Mouse (Mus musculus) hindbrain, postnatal 0 days (tissue): ENCODE results near the gene Myh1. TPM values are rescaled to one million over a fixed set of nuclear protein-coding genes. Genes with fewer than 3 reads are reported as not detected.

Experiments used
- ATAC-seq: fragments of 200-750 bp; cut with Nextera tagmentation; 2 replicates; pipeline ENCODE4 v1.8.0; 2017; ENCODE audit warnings: mild to moderate bottlenecking, moderate TSS enrichment, moderate library complexity
- DNase-seq: peaks from one replicate; pipeline ENCODE4 v3.0.0-alpha.2; 2015; ENCODE audit warnings: low spot score
- H3K27ac ChIP-seq: fragments of 300-500 bp; sonication (generic); 2 replicates; pipeline ENCODE4 v1.5.1; 2014; ENCODE audit warnings: mild to moderate bottlenecking
- H3K27me3 ChIP-seq: fragments of 300-500 bp; sonication (generic); 2 replicates; pipeline ENCODE4 v1.6.1; 2014; ENCODE audit warnings: low read length, mixed read lengths; ENCODE audit not compliant: insufficient read depth
- H3K36me3 ChIP-seq: fragments of 300-500 bp; sonication (generic); 2 replicates; pipeline ENCODE4 v1.6.1; 2014; ENCODE audit warnings: low read length, mixed read lengths; ENCODE audit not compliant: insufficient read depth
- H3K4me1 ChIP-seq: fragments of 300-500 bp; sonication (generic); 2 replicates; pipeline ENCODE4 v1.6.1; 2014; ENCODE audit warnings: antibody characterized with exemption, low read length, mixed read lengths; ENCODE audit not compliant: insufficient read depth
- H3K4me2 ChIP-seq: fragments of 300-500 bp; sonication (generic); 2 replicates; pipeline ENCODE4 v1.6.1; 2014; ENCODE audit warnings: low read depth, mild to moderate bottlenecking, low read length, moderate library complexity, mixed read lengths
- H3K4me3 ChIP-seq: fragments of 300-500 bp; sonication (generic); 2 replicates; pipeline ENCODE4 v1.5.1; 2014; ENCODE audit warnings: low read length
- H3K9ac ChIP-seq: fragments of 300-500 bp; sonication (generic); replicated peaks from 2 replicates; pipeline ENCODE4 v1.6.1; 2014; ENCODE audit warnings: mild to moderate bottlenecking, low read length, moderate library complexity, mixed read lengths
- H3K9me3 ChIP-seq: fragments of 300-500 bp; sonication (generic); 2 replicates; pipeline ENCODE4 v1.6.1; 2016; ENCODE audit warnings: low read length, mixed read lengths
- CTCF ChIP-seq: IDR thresholded peaks from 2 replicates; pipeline ENCODE4 v1.5.1; 2016; ENCODE audit warnings: antibody characterized with exemption, control low read depth, low read depth
- WGBS: fragments of 180-500 bp; shearing (Covaris S2); extraction: QIAGEN DNeasy Blood & Tissue Kit; methylation state at CpG from one replicate; pipeline ENCODE4 v1.1.7; 2014; 5-methylcytosine and 5-hydroxymethylcytosine counted together
- polyA plus RNA-seq: library from polyadenylated mRNA; unstranded; fragments of >200 nt; fragmentation: Nextera tagmentation; extraction: Ambion mirVana; gene quantifications from 2 replicates; pipeline ENCODE4 v1.2.1, GENCODE M21; 2015
- total RNA-seq: library from RNA; depleted of rRNA; stranded (reverse); fragments of >200 nt; gene quantifications from 2 replicates; pipeline ENCODE4 v1.2.3, GENCODE M21; 2014; rRNA removed

Myh1 gene
- total and polyA plus RNA-seq, 2 experiments from 2014 or later, result 0.16 to 0.52 TPM

DNA sequence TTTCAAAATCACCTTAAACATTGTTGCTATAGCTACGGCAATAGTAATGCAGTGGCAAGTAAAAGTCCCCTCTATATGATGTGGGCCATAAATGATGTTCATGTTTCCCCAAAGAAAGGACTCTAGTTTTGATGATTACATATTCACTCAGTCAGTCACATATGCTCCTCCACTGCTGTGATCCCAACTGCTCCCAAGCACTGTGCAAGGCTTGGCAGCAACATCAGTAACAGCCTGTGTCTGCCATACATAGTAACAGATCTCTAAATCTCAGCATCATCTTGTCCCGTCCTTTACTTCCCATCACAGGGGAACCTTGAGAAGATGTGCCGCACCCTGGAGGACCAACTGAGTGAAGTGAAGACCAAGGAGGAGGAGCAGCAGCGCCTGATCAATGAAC, 53.8 kb downstream of the Myh1 start:
- Histone ChIP-seq H3K9me3 (no peaks in the 10 kb centered on the region), H3K36me3 (no peaks in the 10 kb centered on the region), H3K27ac (no peak overlapping the region), H3K4me2 (no peak overlapping the region), H3K4me3 (no peak overlapping the region), H3K9ac (no peak overlapping the region), H3K27me3 (no peaks in the 10 kb centered on the region), H3K4me1 (no peaks in the 10 kb centered on the region)
- 87% methylated on average over 4 of the region's 4 CpGs for WGBS
- DNase-seq, result no peak
- no peak for ATAC-seq
- TF ChIP-seq CTCF, result no peak

GRCm38 (mm10) chr11:67257048-67257447, 57.2 kb downstream of the Myh1 start:
- Histone ChIP-seq H3K4me2 (no peak overlapping the region), H3K36me3 (no peaks in the 10 kb centered on the region), H3K27me3 (no peaks in the 10 kb centered on the region), H3K9me3 (no peaks in the 10 kb centered on the region), H3K4me3 (no peak overlapping the region), H3K4me1 (no peaks in the 10 kb centered on the region), H3K9ac (no peak overlapping the region), H3K27ac (no peak overlapping the region)
- ATAC-seq, result no peak
- no peak for TF ChIP-seq CTCF
- 84% methylated on average over 7 of the region's 7 CpGs for WGBS
- DNase-seq, result no peak

- TF ChIP-seq CTCF, result no peak
- Histone ChIP-seq H3K4me2 (no peak overlapping the region), H3K27ac (no peak overlapping the region), H3K9ac (no peak overlapping the region), H3K27me3 (no peaks in the 10 kb centered on the region), H3K9me3 (no peaks in the 10 kb centered on the region), H3K36me3 (no peaks in the 10 kb centered on the region), H3K4me1 (no peaks in the 10 kb centered on the region), H3K4me3 (no peak overlapping the region)
- DNase-seq (no peak), ATAC-seq (no peak)
- WGBS, result 88% methylated on average over 6 of the region's 6 CpGs
Measured at GRCm38 (mm10) chr11:67260956-67261355, 61.1 kb downstream of the Myh1 start.

Other genes starting within 250 kb of the Myh1 start
- not detected in 2 replicates for gene Tmem238l, start 243.4 kb upstream of the Myh1 start, total RNA-seq
- gene Tmem238l, start 243.4 kb upstream of the Myh1 start, polyA plus RNA-seq, result not detected in 2 replicates
- gene Tmem220, start 174.9 kb upstream of the Myh1 start, total RNA-seq, result 0.26 TPM in 1 of 2 replicates, not detected in the other
- gene Tmem220, start 174.9 kb upstream of the Myh1 start, polyA plus RNA-seq, result 0.97 and 1.1 TPM in 2 replicates
- 15.6 and 18.9 TPM in 2 replicates for gene Adprm, start 147.5 kb upstream of the Myh1 start, total RNA-seq
- gene Adprm, start 147.5 kb upstream of the Myh1 start, polyA plus RNA-seq, result 25.3 and 29.5 TPM in 2 replicates
- 11.0 and 13.8 TPM in 2 replicates for gene Sco1, start 147.4 kb upstream of the Myh1 start, total RNA-seq
- gene Sco1, start 147.4 kb upstream of the Myh1 start, polyA plus RNA-seq, result 13.6 and 14.9 TPM in 2 replicates
- 1.1 and 3.0 TPM in 2 replicates for gene Myh3, start 121.8 kb upstream of the Myh1 start, total RNA-seq
- 0.25 and 0.35 TPM in 2 replicates for gene Myh3, start 121.8 kb upstream of the Myh1 start, polyA plus RNA-seq
- gene Myh2, start 29.0 kb upstream of the Myh1 start, total RNA-seq, result 0.10 and 0.11 TPM in 2 replicates
- gene Myh2, start 29.0 kb upstream of the Myh1 start, polyA plus RNA-seq, result 0.16 and 0.24 TPM in 2 replicates
- not detected in 2 replicates for gene Myh4, start 38.0 kb downstream of the Myh1 start, total RNA-seq
- 0.03 and 0.08 TPM in 2 replicates for gene Myh4, start 38.0 kb downstream of the Myh1 start, polyA plus RNA-seq
- 3.3 and 12.5 TPM in 2 replicates for gene Myh8, start 77.1 kb downstream of the Myh1 start, total RNA-seq
- 0.61 and 1.2 TPM in 2 replicates for gene Myh8, start 77.1 kb downstream of the Myh1 start, polyA plus RNA-seq
- under 0.01 and 0.07 TPM in 2 replicates for gene Myh13, start 121.6 kb downstream of the Myh1 start, total RNA-seq
- gene Myh13, start 121.6 kb downstream of the Myh1 start, polyA plus RNA-seq, result 0.39 and 0.53 TPM in 2 replicates